Mouse (Mus musculus) E14TG2a.4 (cell line): ENCODE measurements around the gene Elovl7.

Experiments
- CTCF ChIP-seq: conservative IDR thresholded peaks from 2 replicates; pipeline ENCODE4 v1.5.1; 2014; ENCODE audit warnings: low read length
- NANOG ChIP-seq: IDR thresholded peaks from 2 replicates; pipeline ENCODE4 v1.6.1; 2014; ENCODE audit warnings: borderline replicate concordance, low read length, mixed read lengths

GRCm38 (mm10) chr13:108319028-108319427 is 104.8 kb downstream of the Elovl7 start:
- TF ChIP-seq CTCF (no peak), NANOG (no peak)
